Mouse (Mus musculus) gastrocnemius, postnatal 36 days (tissue): ENCODE results near the gene Pkd1l3. TPM values are rescaled to one million over a fixed set of nuclear protein-coding genes. Genes with fewer than 3 reads are reported as not detected.

ENCODE experiments used
- DNase-seq, 2 experiments: peaks; one replicate each; pipeline ENCODE4 v3.0.0; 2022
- intact Hi-C: fragments of 180-260 bp; cut with DNase I; formaldehyde crosslinking; loops from one replicate; pipeline ENCODE4 v1.15.1; 2025
- total RNA-seq, 2 experiments: library from RNA; stranded (reverse); gene quantifications; 2 replicates each; pipeline ENCODE4 v1.2.3; 2021

Gene Pkd1l3
- total RNA-seq, 2 experiments from 2014 or later = 0.05 TPM; not detected in 1

- peak in 1 of 2 experiments; percentile 40 for DNase-seq
- intact Hi-C loops = loop anchor here (2.0 kb wide), 1 partner anchor 14 kb away; no protein-coding TSS in a partner anchor
Observed at GRCm38 (mm10) chr8:109692443-109693145, 78.3 kb downstream of the Pkd1l3 start.

- intact Hi-C loops = loop anchor here (2.0 kb wide), 1 partner anchor 13 kb away; no protein-coding TSS in a partner anchor
- DNase-seq = peak; percentile 96 to 98
Observed at GRCm38 (mm10) chr8:109693146-109693900, 79.0 kb downstream of the Pkd1l3 start, which contains the start of gene Ist1. Ist1 (minus strand) TSS chr8:109693260.

- no peak for DNase-seq
Observed at GRCm38 (mm10) chr8:109694154-109694553, 79.8 kb downstream of the Pkd1l3 start.

GRCm38 (mm10) chr8:109697754-109698153, 83.4 kb downstream of the Pkd1l3 start:
- intact Hi-C loops = no loop called here
- no peak for DNase-seq

More at GRCm38 (mm10) chr8:109694154-109694553, 79.8 kb downstream of the Pkd1l3 start:
- intact Hi-C loops = no loop called here

GRCm38 (mm10) chr8:109698477-109698876, 84.2 kb downstream of the Pkd1l3 start:
- intact Hi-C loops = no loop called here
- no peak for DNase-seq

- no peak for DNase-seq
- intact Hi-C loops = no loop called here
Observed at GRCm38 (mm10) chr8:109704565-109705319, 90.4 kb downstream of the Pkd1l3 start.

- DNase-seq = peak; percentile 86 to 89
- intact Hi-C loops = loop anchor here (2.0 kb wide), 1 partner anchor 13 kb away; the partner anchor contains the start of gene Ist1
Observed at GRCm38 (mm10) chr8:109705320-109706075, 91.2 kb downstream of the Pkd1l3 start, which contains the start of gene Zfp821. Zfp821 (plus strand) TSS chr8:109705546.

GRCm38 (mm10) chr8:109706076-109706873, 92.0 kb downstream of the Pkd1l3 start:
- intact Hi-C loops = loop anchor here (2.0 kb wide), 1 partner anchor 13 kb away; the partner anchor contains the start of gene Ist1

GRCm38 (mm10) chr8:109706874-109707237, 92.5 kb downstream of the Pkd1l3 start:
- intact Hi-C loops = loop anchor here (2.0 kb wide), 1 partner anchor 14 kb away; the partner anchor contains the start of gene Ist1
- peak; percentile 45 to 64 for DNase-seq

More at GRCm38 (mm10) chr8:109706076-109706873, 92.0 kb downstream of the Pkd1l3 start:
- DNase-seq = no peak

GRCm38 (mm10) chr8:109707921-109708320, 93.6 kb downstream of the Pkd1l3 start:
- no peak for DNase-seq
- intact Hi-C loops = loop anchor here (2.0 kb wide), 1 partner anchor 15 kb away; the partner anchor contains the start of gene Ist1

GRCm38 (mm10) chr8:109712521-109712920, 98.2 kb downstream of the Pkd1l3 start:
- DNase-seq = no peak
- intact Hi-C loops = no loop called here

GRCm38 (mm10) chr8:109714961-109715360, 100.6 kb downstream of the Pkd1l3 start:
- DNase-seq = no peak
- intact Hi-C loops = no loop called here

Other genes with a start within 250 kb of the Pkd1l3 start
- not detected for gene Pmfbp1, start 120.5 kb upstream of the Pkd1l3 start, total RNA-seq
- 1 to 10 TPM; 8.8 to 9.8 TPM for gene Dhx38, start 48.7 kb upstream of the Pkd1l3 start, total RNA-seq
- 1 to 10 TPM; 6.8 to 7.2 TPM for gene Txnl4b, start 48.6 kb upstream of the Pkd1l3 start, total RNA-seq
- gene Hp, start 35.3 kb upstream of the Pkd1l3 start, total RNA-seq = 10 to 100 TPM in 1 of 2 experiments, 1 to 10 TPM in 1; 7.1 to 21.5 TPM
- gene Dhodh, start 5.8 kb upstream of the Pkd1l3 start, total RNA-seq = 10 to 100 TPM; 12.9 to 14.0 TPM
- 10 to 100 TPM; 25.4 to 31.4 TPM for gene Ist1, start 78.7 kb downstream of the Pkd1l3 start, total RNA-seq
- gene Zfp821, start 91.0 kb downstream of the Pkd1l3 start, total RNA-seq = 1 to 10 TPM; 4.3 to 5.9 TPM
- 10 to 100 TPM; 17.3 to 19.7 TPM for gene Atxn1l, start 123.2 kb downstream of the Pkd1l3 start, total RNA-seq
- gene Ap1g1, start 164.0 kb downstream of the Pkd1l3 start, total RNA-seq = 10 to 100 TPM; 26.7 to 31.0 TPM